Mouse (Mus musculus) hindbrain, embryonic 16.5 days (tissue): Measurements from ENCODE around the gene Gpr82. TPM values are rescaled to one million over a fixed set of nuclear protein-coding genes. Genes with fewer than 3 reads are reported as not detected.

Source experiments
- ATAC-seq: fragments of 200-750 bp; cut with Nextera tagmentation; 2 replicates; pipeline ENCODE4 v1.8.0; 2017; ENCODE audit warnings: moderate TSS enrichment, moderate library complexity
- H3K27ac ChIP-seq: fragments of 300-500 bp; sonication (generic); 2 replicates; pipeline ENCODE4 v1.5.1; 2014; ENCODE audit warnings: low read depth, mild to moderate bottlenecking, control low read depth, low read length, moderate library complexity
- H3K27me3 ChIP-seq: fragments of 300-500 bp; sonication (generic); replicated peaks from 2 replicates; pipeline ENCODE4 v1.6.1; 2014; ENCODE audit warnings: low read length; ENCODE audit not compliant: control insufficient read depth, insufficient read depth
- H3K36me3 ChIP-seq: fragments of 300-500 bp; sonication (generic); 2 replicates; pipeline ENCODE4 v1.6.1; 2014; ENCODE audit warnings: mild to moderate bottlenecking, low read length, moderate library complexity, mixed read lengths; ENCODE audit not compliant: control insufficient read depth, insufficient read depth
- H3K4me1 ChIP-seq: fragments of 300-500 bp; sonication (generic); 2 replicates; pipeline ENCODE4 v1.6.1; 2014; ENCODE audit warnings: low read depth, low read length; ENCODE audit not compliant: control insufficient read depth, insufficient read depth
- H3K4me2 ChIP-seq: fragments of 300-500 bp; sonication (generic); 2 replicates; pipeline ENCODE4 v1.6.1; 2014; ENCODE audit warnings: mild to moderate bottlenecking, low read length, control low read depth, moderate library complexity
- H3K4me3 ChIP-seq: fragments of 300-500 bp; sonication (generic); 2 replicates; pipeline ENCODE4 v1.5.1; 2014; ENCODE audit warnings: mild to moderate bottlenecking, low read length, control low read depth, moderate library complexity
- H3K9ac ChIP-seq: fragments of 300-500 bp; sonication (generic); 2 replicates; pipeline ENCODE4 v1.6.1; 2014; ENCODE audit warnings: low read depth, mild to moderate bottlenecking, control low read depth, low read length, moderate library complexity
- H3K9me3 ChIP-seq: fragments of 300-500 bp; sonication (generic); 2 replicates; pipeline ENCODE4 v1.6.1; 2014; ENCODE audit warnings: mild to moderate bottlenecking, low read length, moderate library complexity; ENCODE audit not compliant: control insufficient read depth
- WGBS: fragments of 180-500 bp; shearing (Covaris S2); extraction: QIAGEN DNeasy Blood & Tissue Kit; methylation state at CpG from one replicate; pipeline ENCODE4 v1.1.7; 2014; 5-methylcytosine and 5-hydroxymethylcytosine counted together
- polyA plus RNA-seq: library from polyadenylated mRNA; unstranded; fragments of >200 nt; fragmentation: Nextera tagmentation; extraction: Ambion mirVana; gene quantifications from 2 replicates; pipeline ENCODE4 v1.2.1, GENCODE M21; 2015

Gene Gpr82
- polyA plus RNA-seq, 1 experiment from 2014 or later, result 0.35 TPM

DNA sequence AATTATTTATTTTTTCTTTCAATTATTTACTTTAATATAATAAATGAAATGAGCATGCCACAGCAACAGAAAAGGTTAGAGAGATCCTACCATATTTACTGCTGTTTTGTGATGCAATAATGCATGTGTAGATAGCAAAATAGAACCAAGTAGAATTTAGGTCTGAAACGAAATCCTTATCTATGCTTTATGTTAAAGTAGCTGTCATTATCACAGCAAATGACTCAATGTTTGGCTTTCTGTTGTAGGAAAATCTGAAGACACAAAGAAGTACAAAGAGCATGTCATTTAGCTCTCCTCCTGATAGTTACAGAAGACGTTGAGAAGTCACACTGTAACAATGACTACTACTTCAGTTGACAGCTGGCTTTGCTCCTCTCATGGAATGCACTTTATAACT, 22.3 kb upstream of the Gpr82 start:
- ATAC-seq, result no peak
- Histone ChIP-seq H3K36me3 (no peaks in the 10 kb centered on the region), H3K9ac (no peak overlapping the region), H3K4me2 (no peak overlapping the region), H3K4me1 (no peaks in the 10 kb centered on the region), H3K4me3 (no peak overlapping the region), H3K27ac (no peak overlapping the region), H3K9me3 (no peaks in the 10 kb centered on the region), H3K27me3 (no peaks in the 10 kb centered on the region)
- WGBS, result 71% methylated on average over 2 of the region's 2 CpGs

- Histone ChIP-seq H3K4me3 (no peak overlapping the region), H3K27me3 (no peaks in the 10 kb centered on the region), H3K4me1 (no peaks in the 10 kb centered on the region), H3K36me3 (no peaks in the 10 kb centered on the region), H3K27ac (no peak overlapping the region), H3K4me2 (no peak overlapping the region), H3K9ac (no peak overlapping the region), H3K9me3 (no peaks in the 10 kb centered on the region)
- 91% methylated on average over 2 of the region's 2 CpGs for WGBS
- no peak for ATAC-seq
Measured at GRCm38 (mm10) chrX:13651889-13652288, 9.3 kb upstream of the Gpr82 start.

DNA sequence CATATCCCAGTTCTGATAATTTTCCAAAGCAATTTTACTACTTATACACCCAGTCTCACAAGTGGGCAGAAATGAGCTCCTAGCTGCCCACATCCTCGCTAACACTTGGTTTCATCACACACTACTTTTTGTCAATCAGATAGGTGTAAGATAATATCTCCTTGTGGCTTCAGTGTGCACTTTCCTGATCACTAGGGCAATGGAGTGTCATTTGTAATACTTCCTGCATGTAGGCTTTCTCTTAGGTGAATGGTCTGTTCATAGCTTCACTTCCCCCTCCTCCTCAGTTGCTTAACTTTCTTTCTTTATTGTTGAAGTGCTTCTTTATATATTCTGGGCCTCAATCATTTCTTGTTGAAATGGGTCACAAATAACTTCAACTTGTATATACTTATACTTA, 8.9 kb upstream of the Gpr82 start:
- no peak overlapping the region for H3K9ac ChIP-seq
- H3K4me3 ChIP-seq, result no peak overlapping the region
- H3K9me3 ChIP-seq, result no peaks in the 10 kb centered on the region
- H3K4me2 ChIP-seq, result no peak overlapping the region
- no peaks in the 10 kb centered on the region for H3K4me1 ChIP-seq
- ATAC-seq, result no peak
- WGBS, result 71% methylated on average over 1 of the region's 1 CpGs
- H3K27me3 ChIP-seq, result no peaks in the 10 kb centered on the region
- no peak overlapping the region for H3K27ac ChIP-seq
- no peaks in the 10 kb centered on the region for H3K36me3 ChIP-seq

GRCm38 (mm10) chrX:13655005-13655421, 6.2 kb upstream of the Gpr82 start:
- WGBS, result 83% methylated on average over 3 of the region's 3 CpGs
- no peak for ATAC-seq

DNA sequence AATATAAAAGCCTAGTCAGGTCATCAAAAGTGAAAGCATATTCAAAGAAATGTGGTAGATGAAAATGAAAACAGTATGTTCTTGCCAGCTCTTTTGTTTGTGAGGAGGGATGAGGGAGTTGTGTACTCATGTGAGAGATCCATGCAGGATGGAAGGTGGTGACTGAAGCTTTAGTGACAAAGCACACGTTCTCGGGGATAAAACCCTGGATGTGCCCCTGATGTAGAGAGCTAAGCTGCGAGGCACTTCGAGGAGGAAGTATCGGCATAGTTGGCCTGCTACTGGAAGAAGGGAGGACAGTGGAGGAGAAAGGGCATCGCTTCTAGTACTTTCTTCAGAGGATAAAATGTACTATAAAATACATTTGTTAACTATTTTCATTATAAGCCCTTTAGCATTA, 5.3 kb upstream of the Gpr82 start:
- 86% methylated on average over 6 of the region's 6 CpGs for WGBS
- no peak for ATAC-seq
- no peaks in the 10 kb centered on the region for H3K9me3 ChIP-seq
- no peaks in the 10 kb centered on the region for H3K27me3 ChIP-seq
- H3K4me1 ChIP-seq, result no peaks in the 10 kb centered on the region
- no peak overlapping the region for H3K9ac ChIP-seq
- H3K36me3 ChIP-seq, result no peaks in the 10 kb centered on the region
- no peak overlapping the region for H3K4me2 ChIP-seq
- no peak overlapping the region for H3K4me3 ChIP-seq
- H3K27ac ChIP-seq, result no peak overlapping the region

More at GRCm38 (mm10) chrX:13655005-13655421, 6.2 kb upstream of the Gpr82 start:
- Histone ChIP-seq H3K4me2 (no peak overlapping the region), H3K9me3 (no peaks in the 10 kb centered on the region), H3K4me3 (no peak overlapping the region), H3K27ac (no peak overlapping the region), H3K4me1 (no peaks in the 10 kb centered on the region), H3K9ac (no peak overlapping the region), H3K27me3 (no peaks in the 10 kb centered on the region), H3K36me3 (no peaks in the 10 kb centered on the region)

GRCm38 (mm10) chrX:13656721-13657120, 4.4 kb upstream of the Gpr82 start:
- Histone ChIP-seq H3K9me3 (no peaks in the 10 kb centered on the region), H3K9ac (no peak overlapping the region), H3K36me3 (no peaks in the 10 kb centered on the region), H3K4me3 (no peak overlapping the region), H3K27ac (no peak overlapping the region), H3K4me2 (no peak overlapping the region), H3K27me3 (no peaks in the 10 kb centered on the region), H3K4me1 (no peaks in the 10 kb centered on the region)
- 0% methylated on average over 1 of the region's 1 CpGs for WGBS
- no peak for ATAC-seq

DNA sequence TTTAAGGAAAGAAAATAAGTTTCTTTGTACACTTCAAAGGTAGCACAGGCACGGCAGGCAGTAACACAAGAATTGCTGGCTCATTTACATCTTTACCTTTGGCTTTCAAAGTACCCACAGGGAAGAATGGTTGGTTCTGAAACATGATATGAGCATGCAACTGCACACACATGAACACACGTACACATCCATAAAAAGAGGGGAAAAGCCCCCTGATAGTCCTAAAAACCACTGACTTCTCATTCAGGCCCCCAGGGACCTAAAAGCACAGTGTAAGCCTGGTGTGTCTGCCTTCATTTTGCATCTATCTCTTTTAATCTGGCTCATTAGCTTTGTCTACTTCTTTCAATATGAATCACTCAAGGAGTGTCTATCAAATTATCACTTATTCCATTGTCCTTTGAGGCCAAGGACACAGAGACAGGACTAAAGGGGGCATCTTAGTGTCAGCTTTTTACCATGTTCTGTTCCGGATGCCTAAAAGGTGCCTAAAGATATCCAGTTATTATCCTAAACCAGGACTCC, 2.5 kb upstream of the Gpr82 start:
- H3K4me3 ChIP-seq, result no peak overlapping the region
- no peaks in the 10 kb centered on the region for H3K36me3 ChIP-seq
- no peaks in the 10 kb centered on the region for H3K4me1 ChIP-seq
- H3K9me3 ChIP-seq, result no peaks in the 10 kb centered on the region
- H3K9ac ChIP-seq, result no peak overlapping the region
- no peak overlapping the region for H3K4me2 ChIP-seq
- ATAC-seq, result no peak
- H3K27me3 ChIP-seq, result no peaks in the 10 kb centered on the region
- H3K27ac ChIP-seq, result no peak overlapping the region
- WGBS, result 77% methylated on average over 3 of the region's 3 CpGs

DNA sequence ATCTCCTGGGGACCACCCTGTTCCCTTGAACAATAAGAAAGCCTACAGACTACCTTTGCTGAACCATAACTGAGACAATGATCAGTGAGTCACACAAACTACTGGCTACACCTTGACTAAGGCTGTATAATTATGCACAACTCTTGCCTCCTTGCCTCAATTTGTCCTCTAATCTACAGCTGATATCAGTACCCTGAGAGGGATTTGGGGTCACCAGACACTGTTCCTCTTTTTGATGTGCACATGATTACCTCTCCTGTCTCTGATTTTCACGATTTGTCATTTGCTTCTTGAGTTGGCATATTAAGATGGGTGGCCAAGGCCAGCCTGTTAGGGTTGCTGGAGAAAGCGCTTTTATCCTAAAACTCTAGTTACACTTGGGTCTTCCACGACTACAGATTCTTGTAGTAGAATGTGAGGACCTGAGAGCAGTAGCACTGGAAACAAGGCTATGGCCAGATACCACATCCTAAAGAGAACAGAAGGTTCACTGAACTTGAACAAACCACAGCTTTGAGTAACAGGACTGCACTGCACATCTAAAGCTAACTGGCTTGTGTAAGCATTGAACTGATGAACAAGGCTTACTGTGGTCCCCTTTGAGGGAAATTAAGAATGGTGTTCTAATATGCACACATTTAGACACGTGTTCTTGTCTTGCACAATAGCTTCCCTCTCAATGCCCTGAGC, 1.8 kb upstream of the Gpr82 start:
- Histone ChIP-seq H3K27ac (no peak overlapping the region), H3K4me2 (no peak overlapping the region), H3K36me3 (no peaks in the 10 kb centered on the region), H3K4me1 (no peaks in the 10 kb centered on the region), H3K4me3 (no peak overlapping the region), H3K9me3 (no peaks in the 10 kb centered on the region), H3K27me3 (no peaks in the 10 kb centered on the region; the same call in 1 of the 2 replicates), H3K9ac (no peak overlapping the region)
- whole genome bisulfite sequencing, result 78% methylated on average over 4 of the region's 4 CpGs
- ATAC-seq, result no peak

- no peak overlapping the region for H3K4me3 ChIP-seq
- no peaks in the 10 kb centered on the region; the same call in 1 of the 2 replicates for H3K27me3 ChIP-seq
- 86% methylated on average over 5 of the region's 5 CpGs for WGBS
- no peak overlapping the region for H3K4me2 ChIP-seq
- no peaks in the 10 kb centered on the region for H3K9me3 ChIP-seq
- no peaks in the 10 kb centered on the region for H3K4me1 ChIP-seq
- H3K36me3 ChIP-seq, result no peaks in the 10 kb centered on the region
- no peak overlapping the region for H3K27ac ChIP-seq
- H3K9ac ChIP-seq, result no peak overlapping the region
- no peak for ATAC-seq
Measured at GRCm38 (mm10) chrX:13668867-13669266, 7.7 kb downstream of the Gpr82 start.
